Mouse (Mus musculus): Measurements from ENCODE around the gene Arhgap28. TPM values are rescaled to one million over a fixed set of nuclear protein-coding genes. Genes with fewer than 3 reads are reported as not detected.

Arhgap28 gene
- polyA plus RNA-seq, 1 experiment from 2014 or later, result 35.6 TPM

GRCm38 (mm10) chr17:67957603-67958002 is 46.3 kb downstream of the Arhgap28 start:
- WGBS, result 72% methylated on average over 1 of the region's 1 CpGs
- ATAC-seq (ENCODE audit: low FRiP score), result no peak

GRCm38 (mm10) chr17:67955876-67956690 is 47.8 kb downstream of the Arhgap28 start:
- Histone ChIP-seq H3K27ac (ENCODE audit: low read depth, low read length) (no peak overlapping the region), H3K4me2 (replicated peaks; ENCODE audit: low read depth, low read length) (no peak overlapping the region), H3K9me3 (ENCODE audit: control insufficient read depth, low read length) (no peaks in the 10 kb centered on the region), H3K4me1 (replicated peaks; ENCODE audit: control insufficient read depth, insufficient read depth, low read length) (no peaks in the 10 kb centered on the region; the same call in 1 of the 2 replicates), H3K27me3 (ENCODE audit: control insufficient read depth, insufficient read depth, low read length) (no peaks in the 10 kb centered on the region), H3K4me3 (ENCODE audit: low read depth, low read length) (no peak overlapping the region), H3K36me3 (ENCODE audit: control insufficient read depth, insufficient read depth, low read length) (no peaks in the 10 kb centered on the region), H3K9ac (ENCODE audit: low read depth, low read length) (no peak overlapping the region)
- ATAC-seq (ENCODE audit: low FRiP score) (no peak), DNase-seq (ENCODE audit: low spot score) (peak; percentile 27)
- 25% methylated on average over 10 of the region's 10 CpGs for WGBS

More at GRCm38 (mm10) chr17:67957603-67958002, 46.3 kb downstream of the Arhgap28 start:
- no peaks in the 10 kb centered on the region for H3K36me3 ChIP-seq (ENCODE audit: control insufficient read depth, insufficient read depth, low read length)
- no peaks in the 10 kb centered on the region; the same call in 1 of the 2 replicates for H3K4me1 ChIP-seq (replicated peaks; ENCODE audit: control insufficient read depth, insufficient read depth, low read length)
- no peak overlapping the region for H3K9ac ChIP-seq (ENCODE audit: low read depth, low read length)
- no peak overlapping the region for H3K27ac ChIP-seq (ENCODE audit: low read depth, low read length)
- H3K27me3 ChIP-seq (ENCODE audit: control insufficient read depth, insufficient read depth, low read length), result no peaks in the 10 kb centered on the region
- no peak overlapping the region for H3K4me2 ChIP-seq (replicated peaks; ENCODE audit: low read depth, low read length)
- no peak overlapping the region for H3K4me3 ChIP-seq (ENCODE audit: low read depth, low read length)
- DNase-seq (ENCODE audit: low spot score), result no peak
- H3K9me3 ChIP-seq (ENCODE audit: control insufficient read depth, low read length), result no peaks in the 10 kb centered on the region

- no peak overlapping the region for H3K4me3 ChIP-seq (ENCODE audit: low read depth, low read length)
- no peak for ATAC-seq (ENCODE audit: low FRiP score)
- no peak for DNase-seq (ENCODE audit: low spot score)
- H3K4me2 ChIP-seq (replicated peaks; ENCODE audit: low read depth, low read length), result no peak overlapping the region
- whole genome bisulfite sequencing, result 90% methylated on average over 5 of the region's 5 CpGs
- H3K36me3 ChIP-seq (ENCODE audit: control insufficient read depth, insufficient read depth, low read length), result no peaks in the 10 kb centered on the region
- no peak overlapping the region for H3K9ac ChIP-seq (ENCODE audit: low read depth, low read length)
- H3K27ac ChIP-seq (ENCODE audit: low read depth, low read length), result no peak overlapping the region
- no peaks in the 10 kb centered on the region for H3K27me3 ChIP-seq (ENCODE audit: control insufficient read depth, insufficient read depth, low read length)
- no peaks in the 10 kb centered on the region for H3K9me3 ChIP-seq (ENCODE audit: control insufficient read depth, low read length)
- no peaks in the 10 kb centered on the region; the same call in 1 of the 2 replicates for H3K4me1 ChIP-seq (replicated peaks; ENCODE audit: control insufficient read depth, insufficient read depth, low read length)
These were observed 49.0 kb downstream of the Arhgap28 start for GRCm38 (mm10) chr17:67954961-67955360.

- H3K4me2 ChIP-seq (replicated peaks; ENCODE audit: low read depth, low read length), result 0 out of 2 replicates have a peak overlapping the region, but pooled peaks have one; percentile 9
- no peaks in the 10 kb centered on the region; the same call in 1 of the 2 replicates for H3K4me1 ChIP-seq (replicated peaks; ENCODE audit: control insufficient read depth, insufficient read depth, low read length)
- H3K9ac ChIP-seq (ENCODE audit: low read depth, low read length), result no peak overlapping the region
- H3K4me3 ChIP-seq (ENCODE audit: low read depth, low read length), result no peak overlapping the region
- H3K27ac ChIP-seq (ENCODE audit: low read depth, low read length), result peak overlapping the region; percentile 48
- no peak for ATAC-seq (ENCODE audit: low FRiP score)
- WGBS, result 61% methylated on average over 11 of the region's 11 CpGs
- peak; percentile 22 for DNase-seq (ENCODE audit: low spot score)
- no peaks in the 10 kb centered on the region; the same call in 1 of the 2 replicates for H3K36me3 ChIP-seq (ENCODE audit: control insufficient read depth, insufficient read depth, low read length)
- H3K9me3 ChIP-seq (ENCODE audit: control insufficient read depth, low read length), result no peaks in the 10 kb centered on the region
- H3K27me3 ChIP-seq (ENCODE audit: control insufficient read depth, insufficient read depth, low read length), result no peaks in the 10 kb centered on the region
These were observed 53.3 kb downstream of the Arhgap28 start for GRCm38 (mm10) chr17:67950523-67951213.

- no peak for ATAC-seq (ENCODE audit: low FRiP score)
- no peak overlapping the region for H3K4me3 ChIP-seq (ENCODE audit: low read depth, low read length)
These were observed 55.3 kb downstream of the Arhgap28 start for GRCm38 (mm10) chr17:67948601-67949000.

GRCm38 (mm10) chr17:67945453-67945852 is 58.5 kb downstream of the Arhgap28 start:
- WGBS, result 77% methylated on average over 7 of the region's 7 CpGs
- Histone ChIP-seq H3K36me3 (ENCODE audit: control insufficient read depth, insufficient read depth, low read length) (no peaks in the 10 kb centered on the region; the same call in 1 of the 2 replicates), H3K9me3 (ENCODE audit: control insufficient read depth, low read length) (no peaks in the 10 kb centered on the region), H3K9ac (ENCODE audit: low read depth, low read length) (no peak overlapping the region), H3K4me3 (ENCODE audit: low read depth, low read length) (no peak overlapping the region), H3K4me1 (replicated peaks; ENCODE audit: control insufficient read depth, insufficient read depth, low read length) (no peaks in the 10 kb centered on the region), H3K27me3 (ENCODE audit: control insufficient read depth, insufficient read depth, low read length) (no peaks in the 10 kb centered on the region), H3K27ac (ENCODE audit: low read depth, low read length) (no peak overlapping the region), H3K4me2 (replicated peaks; ENCODE audit: low read depth, low read length) (no peak overlapping the region)
- DNase-seq (ENCODE audit: low spot score) (no peak), ATAC-seq (ENCODE audit: low FRiP score) (no peak)

More at GRCm38 (mm10) chr17:67948601-67949000, 55.3 kb downstream of the Arhgap28 start:
- no peak for DNase-seq (ENCODE audit: low spot score)
- no peaks in the 10 kb centered on the region for H3K27me3 ChIP-seq (ENCODE audit: control insufficient read depth, insufficient read depth, low read length)
- H3K9me3 ChIP-seq (ENCODE audit: control insufficient read depth, low read length), result no peaks in the 10 kb centered on the region
- H3K4me2 ChIP-seq (replicated peaks; ENCODE audit: low read depth, low read length), result no peak overlapping the region
- no peak overlapping the region for H3K9ac ChIP-seq (ENCODE audit: low read depth, low read length)
- no peak overlapping the region for H3K27ac ChIP-seq (ENCODE audit: low read depth, low read length)
- no peaks in the 10 kb centered on the region; the same call in 1 of the 2 replicates for H3K4me1 ChIP-seq (replicated peaks; ENCODE audit: control insufficient read depth, insufficient read depth, low read length)
- WGBS, result 84% methylated on average over 5 of the region's 5 CpGs
- H3K36me3 ChIP-seq (ENCODE audit: control insufficient read depth, insufficient read depth, low read length), result no peaks in the 10 kb centered on the region; the same call in 1 of the 2 replicates

- Histone ChIP-seq H3K4me3 (ENCODE audit: low read depth, low read length) (no peak overlapping the region), H3K27ac (ENCODE audit: low read depth, low read length) (no peak overlapping the region), H3K27me3 (ENCODE audit: control insufficient read depth, insufficient read depth, low read length) (no peaks in the 10 kb centered on the region), H3K9me3 (ENCODE audit: control insufficient read depth, low read length) (no peaks in the 10 kb centered on the region), H3K4me1 (replicated peaks; ENCODE audit: control insufficient read depth, insufficient read depth, low read length) (no peaks in the 10 kb centered on the region), H3K4me2 (replicated peaks; ENCODE audit: low read depth, low read length) (no peak overlapping the region), H3K36me3 (ENCODE audit: control insufficient read depth, insufficient read depth, low read length) (no peaks in the 10 kb centered on the region; the same call in 1 of the 2 replicates), H3K9ac (ENCODE audit: low read depth, low read length) (no peak overlapping the region)
- DNase-seq (ENCODE audit: low spot score) (no peak), ATAC-seq (ENCODE audit: low FRiP score) (no peak)
- WGBS, result 90% methylated on average over 7 of the region's 7 CpGs
These were observed 59.7 kb downstream of the Arhgap28 start for GRCm38 (mm10) chr17:67944256-67944655.

- Histone ChIP-seq H3K27me3 (ENCODE audit: control insufficient read depth, insufficient read depth, low read length) (no peaks in the 10 kb centered on the region), H3K36me3 (ENCODE audit: control insufficient read depth, insufficient read depth, low read length) (no peaks in the 10 kb centered on the region), H3K9me3 (ENCODE audit: control insufficient read depth, low read length) (no peaks in the 10 kb centered on the region), H3K9ac (ENCODE audit: low read depth, low read length) (no peak overlapping the region), H3K4me2 (replicated peaks; ENCODE audit: low read depth, low read length) (no peak overlapping the region), H3K4me1 (replicated peaks; ENCODE audit: control insufficient read depth, insufficient read depth, low read length) (no peaks in the 10 kb centered on the region), H3K4me3 (ENCODE audit: low read depth, low read length) (no peak overlapping the region), H3K27ac (ENCODE audit: low read depth, low read length) (no peak overlapping the region)
- no peak for DNase-seq (ENCODE audit: low spot score)
- no peak for ATAC-seq (ENCODE audit: low FRiP score)
- WGBS, result 92% methylated on average over 6 of the region's 6 CpGs
These were observed 62.9 kb downstream of the Arhgap28 start for GRCm38 (mm10) chr17:67941026-67941425.

Measured in hindbrain, embryonic 11.5 days (tissue).